Mouse (Mus musculus): ENCODE results near the gene D930007J09Rik. TPM values are rescaled to one million over a fixed set of nuclear protein-coding genes. Genes with fewer than 3 reads are reported as not detected.

D930007J09Rik gene
- polyA plus RNA-seq, 1 experiment = not detected

DNA sequence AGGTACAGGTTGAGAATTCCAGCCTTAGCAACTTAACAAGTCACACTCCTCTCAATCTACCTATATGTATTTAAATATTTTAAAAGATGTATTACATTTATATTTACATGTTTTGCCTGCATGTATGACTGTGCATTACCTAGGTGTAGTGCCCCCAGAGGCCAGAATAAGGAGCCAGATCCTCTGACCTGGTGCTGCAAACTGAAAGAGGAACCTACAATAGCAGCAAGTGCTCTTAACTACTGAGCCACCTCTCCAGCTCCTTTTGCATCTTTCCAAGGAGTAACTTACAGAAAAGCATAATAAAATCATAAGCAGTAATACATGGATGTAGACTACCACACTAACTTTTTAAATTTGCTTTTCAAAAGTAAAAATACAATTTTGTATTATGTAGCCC, 1.8 kb downstream of the D930007J09Rik start:
- Histone ChIP-seq H3K27ac (ENCODE audit: insufficient read depth, low read depth, low read length) (no peak overlapping the region), H3K4me3 (ENCODE audit: insufficient read depth, low read depth, low read length) (no peak overlapping the region)
- no peak for TF ChIP-seq CTCF (IDR thresholded peaks at IDR 0.05; ENCODE audit: insufficient read depth, low read depth, low read length)
- TF ChIP-seq POLR2A (IDR thresholded peaks at IDR 0.05; ENCODE audit: insufficient read depth, low read depth, low read length) = no peak

DNA sequence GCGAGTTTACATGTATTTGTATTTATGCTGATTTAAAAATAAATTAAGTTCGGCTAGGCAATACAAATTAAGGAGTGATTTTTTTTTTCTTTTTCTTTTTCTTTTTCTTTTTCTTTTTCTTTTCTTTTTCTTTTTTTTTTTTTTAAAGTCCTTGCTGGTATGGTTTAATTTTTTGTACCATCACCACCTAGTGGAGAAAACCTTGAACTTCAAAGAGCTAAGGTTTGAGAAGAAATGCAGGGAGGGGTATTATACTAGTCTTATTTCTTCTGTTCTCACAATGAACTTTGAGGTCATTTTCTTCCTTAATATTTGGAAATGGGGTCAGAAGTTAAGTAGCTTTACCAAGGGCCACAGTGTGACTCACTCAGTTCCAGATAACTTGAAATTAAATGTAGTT, 3.5 kb downstream of the D930007J09Rik start:
- 72% methylated on average over 2 of the region's 2 CpGs for WGBS
- TF ChIP-seq CTCF (IDR thresholded peaks at IDR 0.05; ENCODE audit: insufficient read depth, low read depth, low read length) (no peak), POLR2A (IDR thresholded peaks at IDR 0.05; ENCODE audit: insufficient read depth, low read depth, low read length) (no peak)
- Histone ChIP-seq H3K4me3 (ENCODE audit: insufficient read depth, low read depth, low read length) (no peak overlapping the region), H3K27ac (ENCODE audit: insufficient read depth, low read depth, low read length) (no peak overlapping the region), H3K4me1 (ENCODE audit: control insufficient read depth, insufficient read depth, low read length) (no peaks in the 10 kb centered on the region)

More for the DNA sequence above, 1.8 kb downstream of the D930007J09Rik start:
- H3K4me1 ChIP-seq (ENCODE audit: control insufficient read depth, insufficient read depth, low read length) = peaks cover 2% of the 10 kb centered on the region

DNA sequence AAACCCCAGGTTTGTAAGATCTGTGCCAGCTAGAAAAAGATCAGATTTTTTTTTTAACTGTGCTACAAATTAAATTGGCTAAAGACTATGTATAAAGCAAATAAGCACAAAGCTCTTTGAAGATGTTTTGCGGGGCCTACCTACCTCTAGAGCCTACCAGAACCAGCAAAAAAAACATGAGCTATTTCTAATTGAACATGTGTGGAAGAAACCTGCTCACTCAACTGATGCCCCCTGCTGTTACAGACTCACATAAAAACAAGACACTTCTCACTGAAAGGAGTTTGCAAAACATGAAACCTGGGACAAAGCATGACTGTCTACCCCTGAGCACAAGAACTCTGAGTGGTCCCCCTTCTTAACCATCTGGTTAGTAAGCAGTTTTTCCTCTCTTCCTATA, 5.6 kb downstream of the D930007J09Rik start:
- TF ChIP-seq CTCF (IDR thresholded peaks at IDR 0.05; ENCODE audit: insufficient read depth, low read depth, low read length) (no peak), POLR2A (IDR thresholded peaks at IDR 0.05; ENCODE audit: insufficient read depth, low read depth, low read length) (no peak)
- Histone ChIP-seq H3K4me1 (ENCODE audit: control insufficient read depth, insufficient read depth, low read length) (no peaks in the 10 kb centered on the region), H3K27ac (ENCODE audit: insufficient read depth, low read depth, low read length) (no peak overlapping the region), H3K4me3 (ENCODE audit: insufficient read depth, low read depth, low read length) (no peak overlapping the region)
- 61% methylated on average over 1 of the region's 1 CpGs for WGBS

DNA sequence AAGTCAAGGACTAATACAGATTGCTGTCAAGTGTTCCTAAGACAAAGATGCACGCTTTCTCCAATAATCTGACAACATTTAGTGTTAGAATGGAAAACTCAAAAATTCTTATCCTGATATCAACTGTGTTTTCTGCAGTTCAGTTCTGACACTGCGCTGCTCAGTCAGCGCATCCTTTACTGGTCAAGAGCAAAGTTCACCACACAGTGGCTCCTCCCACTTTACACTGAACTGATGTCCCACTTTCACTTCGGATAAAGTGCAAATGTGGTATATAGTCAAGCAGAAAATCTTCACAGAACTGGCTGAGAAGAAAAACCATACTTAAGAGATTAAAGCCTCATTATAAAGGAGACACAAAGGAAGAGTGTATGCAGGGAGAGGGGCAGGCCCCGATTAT, 7.5 kb downstream of the D930007J09Rik start:
- Histone ChIP-seq H3K27ac (ENCODE audit: insufficient read depth, low read depth, low read length) (no peak overlapping the region), H3K4me3 (ENCODE audit: insufficient read depth, low read depth, low read length) (no peak overlapping the region), H3K4me1 (ENCODE audit: control insufficient read depth, insufficient read depth, low read length) (no peaks in the 10 kb centered on the region)
- TF ChIP-seq POLR2A (IDR thresholded peaks at IDR 0.05; ENCODE audit: insufficient read depth, low read depth, low read length) = no peak
- WGBS = 84% methylated on average over 5 of the region's 5 CpGs

DNA sequence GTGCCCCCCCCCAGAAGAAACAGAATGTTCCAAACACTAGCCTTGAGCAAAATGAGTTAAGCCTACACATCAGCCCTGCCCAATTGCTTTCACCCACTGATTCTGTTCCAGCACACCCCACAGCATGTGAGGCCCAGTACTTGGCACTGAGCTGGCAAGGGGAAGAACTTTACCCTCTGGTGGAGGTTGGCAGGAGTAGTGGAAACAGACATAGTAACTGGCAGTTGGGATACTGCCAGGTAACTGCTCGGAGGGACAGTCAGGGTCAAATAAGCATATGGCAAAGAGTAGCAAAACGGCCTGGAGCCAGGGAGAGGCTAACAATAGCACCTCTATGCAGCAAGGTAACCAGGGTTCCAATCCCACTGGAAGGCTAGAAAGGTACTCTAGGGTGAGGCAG, 8.0 kb downstream of the D930007J09Rik start:
- no peak overlapping the region for H3K4me3 ChIP-seq (ENCODE audit: insufficient read depth, low read depth, low read length)
- H3K27ac ChIP-seq (ENCODE audit: insufficient read depth, low read depth, low read length) = no peak overlapping the region
- 43% methylated on average over 2 of the region's 2 CpGs for WGBS
- no peaks in the 10 kb centered on the region for H3K4me1 ChIP-seq (ENCODE audit: control insufficient read depth, insufficient read depth, low read length)
- TF ChIP-seq POLR2A (IDR thresholded peaks at IDR 0.05; ENCODE audit: insufficient read depth, low read depth, low read length) (no peak), CTCF (IDR thresholded peaks at IDR 0.05; ENCODE audit: insufficient read depth, low read depth, low read length) (no peak)

DNA sequence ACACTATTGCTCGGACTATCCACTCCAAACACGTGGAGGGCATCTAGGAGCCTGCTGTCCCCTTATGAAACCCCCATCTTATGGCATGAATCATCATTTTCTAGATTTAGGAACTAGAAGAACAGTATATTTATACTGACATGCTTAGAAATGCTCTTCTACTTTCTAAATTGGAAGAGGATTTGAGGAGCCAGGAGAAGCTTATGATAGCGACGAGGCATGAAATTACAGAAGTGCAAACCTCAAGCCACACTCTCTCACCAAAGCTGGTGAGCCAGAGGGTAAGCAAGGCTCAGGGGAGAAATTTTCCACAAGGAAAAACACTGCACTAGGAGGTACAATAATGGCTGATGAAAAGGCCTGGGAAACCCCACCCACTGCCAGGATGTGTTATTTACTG, 12.9 kb downstream of the D930007J09Rik start:
- no peaks in the 10 kb centered on the region for H3K4me1 ChIP-seq (ENCODE audit: control insufficient read depth, insufficient read depth, low read length)
- TF ChIP-seq POLR2A (IDR thresholded peaks at IDR 0.05; ENCODE audit: insufficient read depth, low read depth, low read length) = no peak
- no peak for TF ChIP-seq CTCF (IDR thresholded peaks at IDR 0.05; ENCODE audit: insufficient read depth, low read depth, low read length)
- no peak overlapping the region for H3K27ac ChIP-seq (ENCODE audit: insufficient read depth, low read depth, low read length)
- WGBS = 87% methylated on average over 4 of the region's 4 CpGs
- H3K4me3 ChIP-seq (ENCODE audit: insufficient read depth, low read depth, low read length) = no peak overlapping the region

DNA sequence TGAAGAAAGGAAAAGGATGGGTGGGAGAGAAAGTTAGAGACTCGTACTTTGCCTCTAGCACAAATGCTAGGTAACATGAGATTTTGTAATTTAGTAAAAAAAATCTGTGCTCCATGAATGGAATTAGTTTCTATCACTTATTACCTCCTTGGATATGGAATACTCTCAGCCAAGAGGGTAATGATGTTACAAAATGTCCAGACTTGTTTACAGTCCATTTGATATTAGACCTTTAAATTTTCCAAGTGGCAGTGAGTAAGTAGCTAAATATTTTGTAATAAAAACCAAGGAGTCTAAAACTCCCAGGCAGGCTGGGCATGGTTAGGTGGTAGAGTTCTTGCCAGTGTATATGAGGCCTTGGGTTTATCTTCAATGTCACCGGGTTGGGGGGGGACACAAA, 15.1 kb downstream of the D930007J09Rik start:
- Histone ChIP-seq H3K4me3 (ENCODE audit: insufficient read depth, low read depth, low read length) (no peak overlapping the region), H3K4me1 (ENCODE audit: control insufficient read depth, insufficient read depth, low read length) (no peaks in the 10 kb centered on the region), H3K27ac (ENCODE audit: insufficient read depth, low read depth, low read length) (no peak overlapping the region)
- 81% methylated on average over 2 of the region's 2 CpGs for WGBS
- TF ChIP-seq POLR2A (IDR thresholded peaks at IDR 0.05; ENCODE audit: insufficient read depth, low read depth, low read length) (no peak), CTCF (IDR thresholded peaks at IDR 0.05; ENCODE audit: insufficient read depth, low read depth, low read length) (no peak)

DNA sequence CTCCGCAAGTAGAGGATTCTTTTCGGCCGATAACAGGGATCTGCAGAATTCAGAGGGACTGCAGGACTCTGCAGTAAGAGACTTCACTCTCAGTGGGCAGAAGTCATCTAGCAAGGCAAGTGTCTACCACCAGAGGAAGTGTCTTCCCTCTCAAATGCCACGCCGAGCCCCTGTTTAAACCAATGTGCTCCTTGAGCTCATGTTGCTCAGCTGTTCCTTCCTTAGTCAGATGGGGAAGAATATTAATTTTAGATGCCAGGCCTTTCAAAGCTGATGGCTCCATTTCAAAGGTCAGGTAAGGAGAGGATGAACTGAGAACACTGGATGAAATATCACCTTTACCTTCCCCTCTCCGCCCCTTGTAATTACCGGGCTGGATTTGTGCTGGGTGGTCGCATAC, 18.8 kb downstream of the D930007J09Rik start, which contains the start of gene Mylk4:
TSS of gene Mylk4 (minus strand) at position 139 of the 400 bp plus-strand sequence.
- TF ChIP-seq CTCF (IDR thresholded peaks at IDR 0.05; ENCODE audit: insufficient read depth, low read depth, low read length) (no peak), POLR2A (IDR thresholded peaks at IDR 0.05; ENCODE audit: insufficient read depth, low read depth, low read length) (no peak)
- no peak within 1 kb of the TSS for H3K27ac ChIP-seq (ENCODE audit: insufficient read depth, low read depth, low read length)
- no peak within 1 kb of the TSS for H3K4me3 ChIP-seq (ENCODE audit: insufficient read depth, low read depth, low read length)
- 85% methylated on average over 8 of the region's 8 CpGs for WGBS
- H3K4me1 ChIP-seq (ENCODE audit: control insufficient read depth, insufficient read depth, low read length) = no peaks in the 10 kb centered on the region

DNA sequence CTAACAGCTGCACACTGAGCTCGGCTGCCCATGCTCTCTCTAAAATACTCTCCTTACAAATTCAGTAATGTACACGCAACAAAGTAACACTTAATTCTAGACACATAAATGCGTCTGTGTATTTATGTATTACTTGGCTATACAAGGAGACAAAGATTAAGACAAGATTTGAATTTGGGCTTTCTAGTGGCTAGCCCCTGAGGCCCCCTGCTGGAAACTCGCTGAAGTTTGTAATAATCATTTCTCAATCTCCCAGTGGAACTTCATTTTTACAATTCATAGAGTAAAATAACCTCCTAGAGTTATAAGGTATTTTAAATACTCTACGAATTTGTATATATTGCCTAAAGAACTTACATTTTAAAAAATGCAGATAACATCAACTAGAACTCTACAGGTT, 19.6 kb downstream of the D930007J09Rik start:
- TF ChIP-seq CTCF (IDR thresholded peaks at IDR 0.05; ENCODE audit: insufficient read depth, low read depth, low read length) = no peak
- no peak for TF ChIP-seq POLR2A (IDR thresholded peaks at IDR 0.05; ENCODE audit: insufficient read depth, low read depth, low read length)

DNA sequence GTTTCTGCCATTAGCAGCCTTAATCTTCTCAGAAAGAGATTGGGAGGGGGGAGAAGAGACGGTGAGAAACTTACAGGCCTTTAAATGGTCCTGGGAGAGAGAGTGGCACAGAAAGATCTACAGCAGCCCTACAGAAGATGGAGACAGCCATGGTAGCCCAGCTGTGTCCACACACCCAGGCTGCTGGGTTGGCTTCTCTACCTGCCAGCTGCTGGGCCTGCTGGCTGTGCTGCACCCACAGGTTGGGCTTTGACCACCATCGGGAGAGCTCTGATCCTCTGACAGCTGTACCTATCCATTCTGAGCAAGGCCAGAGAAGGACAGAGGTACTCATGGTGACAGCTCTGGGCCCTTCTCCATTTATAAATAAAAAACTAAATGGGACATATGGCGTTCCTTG, 23.8 kb downstream of the D930007J09Rik start:
- Histone ChIP-seq H3K4me3 (ENCODE audit: insufficient read depth, low read depth, low read length) (no peak overlapping the region), H3K27ac (ENCODE audit: insufficient read depth, low read depth, low read length) (no peak overlapping the region), H3K4me1 (ENCODE audit: control insufficient read depth, insufficient read depth, low read length) (no peaks in the 10 kb centered on the region)
- TF ChIP-seq POLR2A (IDR thresholded peaks at IDR 0.05; ENCODE audit: insufficient read depth, low read depth, low read length) = no peak
- 71% methylated on average over 3 of the region's 3 CpGs for WGBS

More for the DNA sequence above, 19.6 kb downstream of the D930007J09Rik start:
- Histone ChIP-seq H3K4me3 (ENCODE audit: insufficient read depth, low read depth, low read length) (no peak overlapping the region), H3K27ac (ENCODE audit: insufficient read depth, low read depth, low read length) (no peak overlapping the region), H3K4me1 (ENCODE audit: control insufficient read depth, insufficient read depth, low read length) (no peaks in the 10 kb centered on the region)
- WGBS = 55% methylated on average over 5 of the region's 5 CpGs
